Mouse (Mus musculus): Measurements from ENCODE around the gene Sik2.

Gene Sik2

DNA sequence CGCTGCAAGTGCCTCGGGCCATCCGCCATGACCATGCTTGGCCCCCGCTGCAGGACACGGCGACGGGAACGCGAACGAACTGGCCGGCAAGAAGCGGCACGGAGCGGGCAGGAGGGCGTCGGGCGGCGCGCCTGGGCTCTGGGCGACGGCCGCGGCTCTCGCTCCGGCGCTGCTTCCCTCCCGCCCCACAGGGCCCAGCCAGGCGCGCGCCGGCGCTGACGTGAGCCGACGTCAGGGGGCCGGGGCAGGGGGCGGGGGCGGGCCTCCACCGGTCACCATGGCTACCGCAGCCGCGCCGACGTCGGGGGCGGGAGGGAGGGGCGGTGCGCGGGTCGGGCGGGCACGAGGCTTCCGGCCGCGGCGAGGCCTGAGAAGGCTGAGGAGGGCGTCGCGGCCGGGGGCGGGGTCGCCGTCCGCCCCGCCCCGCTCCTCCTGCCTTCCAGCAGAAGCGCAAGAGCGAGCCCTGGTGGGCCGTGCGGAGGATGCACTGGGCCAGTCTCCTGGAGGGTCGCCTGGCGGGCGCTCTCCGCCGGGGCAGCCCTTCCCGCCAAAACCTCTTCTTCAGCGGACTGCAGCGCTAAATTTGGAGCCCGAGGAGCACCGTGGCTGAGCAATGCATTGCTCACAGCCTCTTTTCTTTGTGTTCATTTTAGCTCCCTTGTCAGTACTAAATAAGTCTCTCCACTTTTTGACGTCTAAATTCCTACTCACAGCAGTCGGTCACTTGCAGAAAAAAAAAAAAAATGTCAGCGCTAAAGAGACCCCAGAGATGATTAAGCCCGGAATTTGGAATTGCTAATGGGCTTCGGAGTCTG lies at the start of gene Sik2:
Gene Sik2 (minus strand): TSS at position 233 of the 815 bp plus-strand sequence.
- in situ Hi-C loops (cut with MseI, MboI): loop anchor here (5.0 kb wide), 1 partner anchor 157 kb away; no protein-coding TSS in a partner anchor

DNA sequence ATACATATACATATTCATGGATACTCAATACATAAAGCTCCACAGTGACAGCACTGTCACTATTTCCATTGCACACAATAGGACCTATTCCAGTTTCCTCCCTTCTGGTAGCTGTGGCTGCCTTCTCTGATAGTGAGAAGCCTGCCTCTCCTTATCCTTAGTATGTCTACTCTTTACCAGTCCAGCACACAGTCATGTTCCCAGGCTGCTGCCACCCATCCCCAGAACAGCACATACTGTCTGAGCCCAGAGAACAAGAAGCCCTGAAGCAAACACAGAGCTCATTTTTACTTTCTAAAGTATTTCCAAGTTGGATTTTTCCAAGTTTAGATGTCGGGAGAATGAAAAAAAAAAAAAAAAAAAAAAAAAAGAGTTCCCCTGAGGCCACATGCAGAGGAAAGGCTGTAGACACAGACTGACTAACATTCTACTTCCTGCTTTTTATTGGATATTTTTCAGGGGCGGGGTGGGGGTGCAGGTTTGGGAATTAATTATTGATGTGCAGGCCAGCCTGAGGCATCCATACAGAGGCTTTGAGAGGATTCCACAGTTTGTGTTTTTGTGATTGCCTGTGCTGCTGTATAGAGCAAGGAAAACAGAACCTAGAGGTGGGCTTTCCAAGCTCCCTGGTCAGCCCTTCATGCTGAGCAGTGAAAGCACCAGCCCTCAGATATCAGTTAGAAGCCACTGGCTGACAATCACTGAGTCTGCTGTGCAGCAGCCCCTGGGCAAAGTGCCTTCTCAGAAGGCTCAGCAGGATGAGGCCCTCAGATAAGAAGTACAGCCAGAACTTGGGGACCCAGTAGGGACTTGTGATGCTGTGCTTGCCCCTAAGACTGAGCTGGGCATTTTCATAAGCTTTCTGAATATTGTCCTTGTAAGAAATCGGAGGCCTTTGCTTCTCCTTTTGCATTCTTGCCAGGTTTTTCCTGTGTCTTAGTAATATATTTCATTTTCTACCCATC lies 47.8 kb upstream of the Sik2 start:
- in situ Hi-C loops (cut with MseI, MboI): no loop called here

- in situ Hi-C loops (cut with MseI, MboI): no loop called here
Measured at GRCm38 (mm10) chr9:51052180-51052579, 43.3 kb upstream of the Sik2 start.

DNA sequence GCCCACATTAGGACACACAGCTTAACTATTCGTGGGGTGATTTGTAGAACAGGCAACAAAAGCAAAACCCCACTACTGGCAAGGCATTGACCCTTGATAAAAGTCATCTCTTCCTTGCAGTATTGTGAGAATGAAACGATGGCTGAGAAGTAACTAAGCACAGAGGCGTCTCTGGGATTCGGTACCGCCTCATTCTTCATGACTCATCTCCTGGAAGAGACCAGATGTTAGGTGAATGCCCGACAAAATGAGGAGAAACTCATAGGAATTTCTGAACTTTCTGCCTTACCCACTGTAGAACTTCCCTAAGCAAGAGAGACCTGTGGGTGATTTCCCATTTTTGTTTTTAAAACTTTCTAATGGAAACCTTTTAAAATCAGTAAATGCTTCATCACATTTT lies 33.3 kb upstream of the Sik2 start:
- in situ Hi-C loops (cut with MseI, MboI): no loop called here

DNA sequence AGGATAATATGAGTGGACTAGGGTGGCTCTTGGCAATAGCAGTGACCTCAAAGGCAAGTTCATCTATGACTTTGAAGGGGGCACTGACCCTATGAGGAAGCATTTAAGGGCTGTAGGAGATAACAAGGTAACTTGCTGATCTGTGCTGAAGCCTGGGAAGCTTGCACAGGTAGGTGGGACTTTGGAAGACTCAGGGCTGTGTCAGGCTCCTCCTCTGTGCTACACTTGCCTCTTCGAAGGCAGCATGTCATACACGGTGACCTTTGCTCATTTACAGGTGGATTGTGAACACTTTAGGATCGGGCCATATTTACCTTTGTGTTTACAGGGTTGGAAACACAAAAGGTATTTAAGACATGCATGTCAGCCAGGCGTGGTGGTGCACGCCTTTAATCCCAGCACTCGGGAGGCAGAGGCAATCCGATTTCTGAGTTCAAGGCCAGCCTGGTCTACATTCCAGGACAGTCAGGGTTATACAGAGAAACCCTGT lies 32.7 kb upstream of the Sik2 start:
- in situ Hi-C loops (cut with MseI, MboI): no loop called here

- in situ Hi-C loops (cut with MseI, MboI): no loop called here
Measured at GRCm38 (mm10) chr9:51032785-51033529, 24.1 kb upstream of the Sik2 start.

DNA sequence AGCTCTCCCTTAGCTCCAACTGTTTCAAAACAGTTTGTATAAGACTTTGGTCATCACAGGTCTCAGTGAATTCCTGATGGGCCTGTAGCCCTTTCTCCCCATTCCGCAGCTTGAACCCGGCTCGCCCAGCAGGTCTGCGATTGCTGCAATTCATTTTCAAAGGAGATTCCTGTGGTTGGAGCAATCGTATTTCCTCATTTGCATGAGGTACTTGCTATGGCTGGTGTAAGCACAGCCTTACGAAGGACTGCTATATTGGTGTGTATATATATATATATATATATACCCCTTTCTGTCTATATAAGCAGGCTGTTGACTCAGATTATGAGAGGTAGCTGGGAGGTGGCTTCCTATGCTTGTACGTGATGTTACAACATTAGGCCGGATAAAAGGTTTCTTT lies 23.4 kb upstream of the Sik2 start:
- in situ Hi-C loops (cut with MseI, MboI): no loop called here

DNA sequence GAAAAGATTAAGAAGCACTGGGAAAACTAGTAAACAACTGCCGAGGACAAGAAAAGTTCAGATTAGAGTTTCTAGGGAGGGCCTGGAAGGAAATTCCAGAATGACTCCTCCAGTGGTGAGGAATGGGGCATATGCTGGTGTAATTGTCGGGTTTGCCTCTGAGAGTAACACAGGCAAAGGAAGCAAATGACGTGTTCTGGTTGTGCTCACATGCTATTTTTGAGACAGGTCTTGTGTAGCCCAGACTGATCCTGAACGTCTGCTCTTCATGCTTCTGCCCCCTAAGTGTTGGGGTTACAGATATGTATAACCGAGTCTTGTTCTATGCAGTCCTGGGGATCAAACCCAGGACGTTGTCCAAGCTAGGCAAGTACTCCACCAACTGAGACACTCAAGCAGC lies 22.7 kb upstream of the Sik2 start:
- in situ Hi-C loops (cut with MseI, MboI): no loop called here

GRCm38 (mm10) chr9:51030147-51030546 lies 21.3 kb upstream of the Sik2 start:
- in situ Hi-C loops (cut with MseI, MboI): no loop called here

GRCm38 (mm10) chr9:51026952-51027351 lies 18.1 kb upstream of the Sik2 start:
- in situ Hi-C loops (cut with MseI, MboI): no loop called here

DNA sequence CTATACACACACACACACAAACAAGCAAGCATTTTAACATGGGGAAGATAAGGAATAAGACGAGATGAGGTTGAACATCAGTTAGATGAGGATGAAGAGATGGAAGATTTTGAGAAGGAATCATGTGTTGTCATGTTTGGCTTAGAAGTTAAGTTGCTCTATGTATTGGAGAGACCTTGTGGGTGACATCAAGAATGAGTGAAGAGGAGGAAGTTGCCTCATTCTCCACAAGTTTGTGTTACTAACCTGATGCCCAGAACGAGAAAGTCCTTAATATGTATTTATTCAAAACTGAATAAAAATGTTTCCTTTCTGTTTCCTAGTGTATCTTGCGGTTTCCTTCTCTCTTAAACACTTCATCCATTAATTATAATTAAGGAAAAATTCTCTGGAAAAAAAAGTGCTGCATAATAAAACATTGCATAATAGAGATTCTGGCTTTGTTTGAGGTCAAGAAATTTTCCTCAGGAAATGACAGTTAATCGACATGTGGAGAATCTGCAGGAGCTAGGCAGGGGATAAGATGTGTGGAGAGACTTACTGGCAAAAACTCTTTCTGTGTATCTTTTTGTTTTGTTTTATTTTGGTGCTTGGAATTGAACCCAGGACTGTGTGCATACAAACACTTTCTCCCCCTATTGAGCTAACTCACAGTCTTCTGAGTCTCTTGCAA lies 12.4 kb upstream of the Sik2 start:
- in situ Hi-C loops (cut with MseI, MboI): no loop called here

DNA sequence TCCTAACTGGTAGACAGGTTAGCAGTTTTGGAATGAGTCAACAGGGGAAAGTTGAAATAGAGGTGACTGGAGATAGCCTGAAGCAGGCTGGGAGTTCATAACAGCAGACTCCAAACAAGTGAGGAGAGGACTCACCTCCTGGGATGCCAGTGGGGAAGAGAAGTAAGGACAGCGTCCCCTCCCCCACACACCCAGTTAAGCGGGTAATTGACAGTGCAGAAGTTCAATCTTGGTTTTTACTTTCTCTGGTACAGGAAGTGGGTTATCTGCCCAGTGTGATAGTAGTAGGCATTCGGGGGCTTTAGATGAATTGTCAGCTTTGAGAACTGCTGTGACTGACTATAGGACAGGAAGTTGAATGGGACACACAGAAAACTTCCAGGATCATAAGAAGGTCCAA lies 11.5 kb upstream of the Sik2 start:
- in situ Hi-C loops (cut with MseI, MboI): no loop called here

- in situ Hi-C loops (cut with MseI, MboI): no loop called here
Measured at GRCm38 (mm10) chr9:51019670-51020069, 10.8 kb upstream of the Sik2 start.

DNA sequence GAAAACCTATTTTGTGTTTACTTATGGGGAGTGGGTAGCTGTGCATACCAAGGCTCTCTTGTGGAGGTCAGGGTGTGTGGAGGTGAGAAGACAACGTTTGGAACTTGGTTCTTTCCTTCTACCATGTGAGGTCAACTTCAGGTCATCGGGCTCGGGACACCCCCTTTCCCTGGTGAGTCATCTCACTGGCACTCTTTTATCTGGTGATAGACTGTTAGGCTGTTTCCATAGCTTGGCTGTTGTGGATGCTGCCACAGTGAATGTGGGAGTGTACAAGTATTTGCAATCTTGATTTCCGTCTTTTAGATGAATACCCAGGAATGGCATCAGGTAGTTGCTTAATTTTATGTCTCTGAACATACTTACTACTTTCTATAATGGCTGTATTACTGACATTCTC lies 6.9 kb upstream of the Sik2 start:
- in situ Hi-C loops (cut with MseI, MboI): no loop called here

DNA sequence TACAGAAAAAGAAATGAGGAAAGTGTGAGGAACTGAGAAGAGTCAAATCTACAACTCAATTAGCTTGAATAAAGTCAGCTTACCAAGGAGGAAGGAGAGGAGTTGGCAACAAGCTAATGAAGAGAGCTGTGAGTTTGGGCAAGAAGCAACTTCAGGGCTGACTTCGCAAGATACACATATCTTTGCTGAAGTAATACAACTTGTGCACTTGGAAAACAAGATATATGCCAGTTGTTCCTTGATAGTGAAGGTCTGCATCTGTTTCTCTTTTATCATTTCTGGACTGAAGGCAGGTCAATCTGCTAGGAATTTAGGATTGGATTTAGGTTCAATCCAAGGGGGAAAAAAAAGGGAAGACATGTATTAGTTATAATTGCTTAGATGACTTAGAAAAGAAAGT lies 4.8 kb upstream of the Sik2 start:
- in situ Hi-C loops (cut with MseI, MboI): no loop called here

GRCm38 (mm10) chr9:51009656-51009950 lies 730 bp upstream of the Sik2 start:
- in situ Hi-C loops (cut with MseI, MboI): loop anchor here (5.0 kb wide), 1 partner anchor 157 kb away; no protein-coding TSS in a partner anchor

DNA sequence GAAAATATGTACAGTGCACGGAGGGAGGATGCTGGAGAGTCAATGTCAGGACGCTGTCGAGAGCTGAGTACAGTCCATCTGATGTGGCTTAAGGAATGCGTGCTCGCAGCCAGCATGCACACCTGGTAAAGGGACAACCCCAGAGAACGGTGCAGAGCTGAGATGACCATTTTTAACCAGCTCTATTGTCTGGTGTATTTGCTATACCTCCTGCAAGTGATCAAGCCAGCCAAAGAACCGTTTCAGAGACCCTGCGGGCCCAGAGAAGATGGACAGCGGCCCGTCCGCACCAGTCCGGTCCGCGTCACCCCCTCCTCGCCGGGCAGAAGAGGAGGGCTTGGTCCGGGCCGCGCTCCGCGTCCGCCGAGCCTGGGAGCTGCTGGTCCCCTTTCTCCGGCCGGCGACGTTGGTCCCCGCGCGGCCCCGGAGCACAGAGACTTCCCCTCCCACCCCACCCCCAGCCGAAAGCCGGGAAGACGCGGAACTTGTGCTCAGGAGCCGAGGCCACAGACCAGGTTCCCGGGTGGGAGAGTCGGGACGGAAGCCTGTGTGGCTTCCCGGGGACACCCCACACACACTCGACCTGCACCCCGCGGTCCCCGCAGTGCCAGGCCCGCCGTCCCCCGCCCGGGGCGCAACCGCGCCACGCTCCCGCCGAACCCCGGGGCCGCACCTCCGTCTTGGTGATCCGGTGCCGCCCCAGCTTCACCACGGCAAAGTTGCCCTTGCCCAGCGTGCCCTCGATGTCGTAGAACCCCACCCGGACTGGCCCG lies 619 bp downstream of the Sik2 start:
- in situ Hi-C loops (cut with MseI, MboI): loop anchor here (5.0 kb wide), 1 partner anchor 156 kb away; no protein-coding TSS in a partner anchor

GRCm38 (mm10) chr9:51007726-51008067 lies 1.2 kb downstream of the Sik2 start:
- in situ Hi-C loops (cut with MseI, MboI): loop anchor here (5.0 kb wide), 1 partner anchor 155 kb away; no protein-coding TSS in a partner anchor

- in situ Hi-C loops (cut with MseI, MboI): loop anchor here (5.0 kb wide), 1 partner anchor 155 kb away; no protein-coding TSS in a partner anchor
Measured at GRCm38 (mm10) chr9:51006846-51007245, 2.0 kb downstream of the Sik2 start.

DNA sequence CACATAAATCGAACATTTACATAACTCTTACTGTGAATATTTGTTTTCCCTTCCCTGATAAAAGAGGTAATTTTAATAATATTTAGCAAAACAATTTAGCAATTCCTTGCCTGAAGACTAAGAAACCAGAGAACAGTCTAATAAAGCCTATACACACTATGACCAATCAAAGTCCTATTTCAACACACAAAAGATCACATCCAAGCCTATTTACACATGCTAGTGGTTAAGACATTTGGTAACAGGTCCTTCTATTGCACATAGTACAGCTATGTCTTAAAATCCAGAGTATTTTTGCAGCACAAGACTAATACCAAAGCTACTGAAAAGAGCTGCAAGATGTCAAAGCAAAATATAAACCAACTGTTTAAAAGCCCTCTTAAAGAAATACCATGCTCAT lies 4.8 kb downstream of the Sik2 start:
- in situ Hi-C loops (cut with MseI, MboI): no loop called here
